Mouse (Mus musculus) C3H10T1/2 (cell line): ENCODE data around the gene Clcc1. TPM values are rescaled to one million over a fixed set of nuclear protein-coding genes. Genes with fewer than 3 reads are reported as not detected.

ENCODE experiments used
- polyA plus RNA-seq, 2 experiments: library from polyadenylated mRNA; unstranded; fragments of >200 nt; fragmentation: generic; extraction: Trizol; gene quantifications; one replicate each; pipeline ENCODE4 v1.2.1; 2012; ENCODE audit warnings: missing spikeins in 2 of 2

Gene Clcc1
- 10 to 100 TPM in 1 of 2 experiments, 1 to 10 TPM in 1; 2.6 to 25.9 TPM for polyA plus RNA-seq

DNA sequence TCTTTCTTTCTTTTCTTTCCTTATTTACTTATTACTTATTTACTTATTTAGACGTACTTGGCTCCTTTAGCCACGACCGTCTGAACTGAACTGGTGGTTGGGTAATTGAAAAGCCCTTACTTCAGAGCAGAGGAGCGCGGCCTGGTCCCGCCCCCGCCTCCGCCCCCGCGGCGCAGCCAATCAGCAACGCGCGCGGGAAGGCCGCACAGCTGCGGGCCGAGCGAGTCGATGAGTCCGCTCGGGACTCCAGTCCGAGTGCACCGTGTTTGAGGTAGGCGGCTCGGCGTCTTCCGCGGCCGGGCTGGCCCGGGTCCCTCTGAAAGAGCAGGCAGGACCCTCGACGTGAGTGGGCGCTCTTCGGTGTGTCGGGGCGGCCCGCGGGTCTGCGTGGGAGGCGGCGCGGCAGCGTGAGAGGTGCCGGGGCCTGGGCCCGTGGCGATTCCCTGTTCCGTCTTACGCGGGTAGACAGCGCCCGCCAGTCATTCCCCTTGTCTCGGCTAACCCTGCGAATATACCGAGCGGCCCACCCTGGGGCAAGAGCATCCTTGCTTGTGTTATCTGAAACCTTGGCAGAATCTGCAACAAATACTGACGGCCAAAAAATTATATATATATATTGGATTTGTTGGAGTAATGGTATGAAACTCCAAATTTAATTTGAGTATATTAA is at the start of gene Clcc1:
TSS of gene Clcc1 (plus strand) at position 204 of the 670 bp plus-strand sequence.

GRCm38 (mm10) chr3:108722036-108722872 is 68.5 kb downstream of the Clcc1 start, which contains the start of gene Gpsm2:
Gene Gpsm2 (minus strand): TSS chr3:108722309.

Other genes with a start within 250 kb of the Clcc1 start
- gene Celsr2, start 238.4 kb upstream of the Clcc1 start, polyA plus RNA-seq, result under 1 TPM in 1 of 2 experiments, not detected in 1; 0.06 TPM
- 100 to 1,000 TPM; 106 to 202 TPM for gene Sars, start 208.7 kb upstream of the Clcc1 start, polyA plus RNA-seq
- gene 1700013F07Rik, start 119.8 kb upstream of the Clcc1 start, polyA plus RNA-seq, result 1 to 10 TPM in 1 of 2 experiments, under 1 TPM in 1; 0.34 to 1.4 TPM
- gene 5330417C22Rik, start 117.4 kb upstream of the Clcc1 start, polyA plus RNA-seq, result under 1 TPM in 1 of 2 experiments, not detected in 1; 0.01 TPM
- gene Tmem167b, start 91.4 kb upstream of the Clcc1 start, polyA plus RNA-seq, result 10 to 100 TPM in 1 of 2 experiments, 1 to 10 TPM in 1; 1.5 to 23.0 TPM
- 1 to 10 TPM in 1 of 2 experiments, under 1 TPM in 1; 0.54 to 8.1 TPM for gene Taf13, start 82.2 kb upstream of the Clcc1 start, polyA plus RNA-seq
- 1 to 10 TPM in 1 of 2 experiments, under 1 TPM in 1; 0.12 to 1.7 TPM for gene Wdr47, start 62.6 kb upstream of the Clcc1 start, polyA plus RNA-seq
- 10 to 100 TPM in 1 of 2 experiments, 1 to 10 TPM in 1; 2.5 to 35.1 TPM for gene Gpsm2, start 68.4 kb downstream of the Clcc1 start, polyA plus RNA-seq
- gene Aknad1, start 85.7 kb downstream of the Clcc1 start, polyA plus RNA-seq, result under 1 TPM; 0.02 to 0.35 TPM
- 1 to 10 TPM in 1 of 2 experiments, under 1 TPM in 1; 0.82 to 6.2 TPM for gene Stxbp3, start 186.6 kb downstream of the Clcc1 start, polyA plus RNA-seq
- gene Fndc7, start 236.1 kb downstream of the Clcc1 start, polyA plus RNA-seq, result under 1 TPM; 0.04 to 0.33 TPM